Mouse (Mus musculus): ENCODE data around the gene Brd2. TPM values are rescaled to one million over a fixed set of nuclear protein-coding genes. Genes with fewer than 3 reads are reported as not detected.

The Brd2 gene
- polyA plus RNA-seq, 1 experiment from 2014 or later: 106 TPM

GRCm38 (mm10) chr17:34120180-34120723, 2.2 kb downstream of the Brd2 start:
- ATAC-seq (ENCODE audit: borderline replicate concordance, extremely low read depth, low FRiP score, low TSS enrichment): peak; percentile 36
- Histone ChIP-seq H3K27ac (peak overlapping the region; percentile 100), H3K9ac (peak overlapping the region; percentile 94), H3K36me3 (peaks cover 30% of the 10 kb centered on the region), H3K4me2 (peak overlapping the region; percentile 82), H3K9me3 (no peaks in the 10 kb centered on the region), H3K27me3 (no peaks in the 10 kb centered on the region), H3K4me3 (peak overlapping the region; percentile 75), H3K4me1 (peaks cover 34% of the 10 kb centered on the region)
- WGBS: 0% methylated on average over 26 of the region's 42 CpGs

GRCm38 (mm10) chr17:34119249-34120179, 2.9 kb downstream of the Brd2 start, which contains the start of gene H2-DMa:
Gene H2-DMa (plus strand): TSS chr17:34119541.
- peak within 1 kb of the TSS; percentile 94 for H3K9ac ChIP-seq
- WGBS: under 1% methylated on average over 96 of the region's 96 CpGs
- peak; percentile 74 for ATAC-seq (ENCODE audit: borderline replicate concordance, extremely low read depth, low FRiP score, low TSS enrichment)
- H3K4me3 ChIP-seq: peak within 1 kb of the TSS; percentile 75
- H3K27ac ChIP-seq: peak within 1 kb of the TSS; percentile 100
- no peaks in the 10 kb centered on the region for H3K9me3 ChIP-seq
- H3K27me3 ChIP-seq: no peaks in the 10 kb centered on the region
- H3K4me1 ChIP-seq: peaks cover 29% of the 10 kb centered on the region
- peak within 1 kb of the TSS; percentile 82 for H3K4me2 ChIP-seq
- peaks cover 37% of the 10 kb centered on the region for H3K36me3 ChIP-seq

- Histone ChIP-seq H3K9ac (peak overlapping the region; percentile 83), H3K27me3 (no peaks in the 10 kb centered on the region), H3K36me3 (peaks cover 44% of the 10 kb centered on the region), H3K9me3 (no peaks in the 10 kb centered on the region), H3K27ac (peak overlapping the region; percentile 77), H3K4me2 (peak overlapping the region; percentile 82), H3K4me1 (peaks cover 24% of the 10 kb centered on the region), H3K4me3 (peak overlapping the region; percentile 75)
- ATAC-seq (ENCODE audit: borderline replicate concordance, extremely low read depth, low FRiP score, low TSS enrichment): no peak
- WGBS: under 1% methylated on average over 38 of the region's 38 CpGs
These were observed 3.6 kb downstream of the Brd2 start for GRCm38 (mm10) chr17:34118873-34119248.

- Histone ChIP-seq H3K4me3 (peak overlapping the region; percentile 75), H3K27me3 (no peaks in the 10 kb centered on the region), H3K4me2 (peak overlapping the region; percentile 82), H3K9me3 (no peaks in the 10 kb centered on the region), H3K36me3 (peaks cover 50% of the 10 kb centered on the region), H3K27ac (peak overlapping the region; percentile 77), H3K4me1 (peaks cover 19% of the 10 kb centered on the region), H3K9ac (peak overlapping the region; percentile 83)
- ATAC-seq (ENCODE audit: borderline replicate concordance, extremely low read depth, low FRiP score, low TSS enrichment): no peak
- under 1% methylated on average over 66 of the region's 67 CpGs for WGBS
These were observed 4.1 kb downstream of the Brd2 start for GRCm38 (mm10) chr17:34118113-34118872.

GRCm38 (mm10) chr17:34117421-34118112, 4.9 kb downstream of the Brd2 start:
- no peak for ATAC-seq (ENCODE audit: borderline replicate concordance, extremely low read depth, low FRiP score, low TSS enrichment)
- Histone ChIP-seq H3K27me3 (no peaks in the 10 kb centered on the region), H3K9me3 (no peaks in the 10 kb centered on the region), H3K4me2 (peak overlapping the region; percentile 82), H3K4me1 (peaks cover 19% of the 10 kb centered on the region), H3K9ac (peak overlapping the region; percentile 83), H3K4me3 (peak overlapping the region; percentile 75), H3K27ac (peak overlapping the region; percentile 77; the same call in 1 of the 2 replicates), H3K36me3 (peaks cover 57% of the 10 kb centered on the region)
- WGBS: 0% methylated on average over 5 of the region's 5 CpGs

- Histone ChIP-seq H3K36me3 (peaks cover 64% of the 10 kb centered on the region), H3K4me2 (peak overlapping the region; percentile 82), H3K27ac (no peak overlapping the region), H3K4me3 (peak overlapping the region; percentile 75), H3K27me3 (no peaks in the 10 kb centered on the region), H3K9me3 (no peaks in the 10 kb centered on the region), H3K9ac (peak overlapping the region; percentile 83), H3K4me1 (peaks cover 19% of the 10 kb centered on the region)
- WGBS: 18% methylated on average over 7 of the region's 7 CpGs
- no peak for ATAC-seq (ENCODE audit: borderline replicate concordance, extremely low read depth, low FRiP score, low TSS enrichment)
These were observed 5.6 kb downstream of the Brd2 start for GRCm38 (mm10) chr17:34116736-34117370.

- H3K9ac ChIP-seq: no peak overlapping the region
- no peak for ATAC-seq (ENCODE audit: borderline replicate concordance, extremely low read depth, low FRiP score, low TSS enrichment)
- no peak overlapping the region for H3K27ac ChIP-seq
- H3K4me1 ChIP-seq: peaks cover 21% of the 10 kb centered on the region
- 89% methylated on average over 7 of the region's 7 CpGs for WGBS
- no peak overlapping the region for H3K4me2 ChIP-seq
- no peaks in the 10 kb centered on the region for H3K27me3 ChIP-seq
- no peaks in the 10 kb centered on the region for H3K9me3 ChIP-seq
- H3K4me3 ChIP-seq: no peak overlapping the region
- H3K36me3 ChIP-seq: peaks cover 91% of the 10 kb centered on the region
These were observed 8.3 kb downstream of the Brd2 start for GRCm38 (mm10) chr17:34114114-34114513.

GRCm38 (mm10) chr17:34110309-34110708, 12.1 kb downstream of the Brd2 start:
- peak overlapping the region; percentile 50; the same call in 1 of the 2 replicates for H3K27ac ChIP-seq
- H3K27me3 ChIP-seq: no peaks in the 10 kb centered on the region
- H3K9ac ChIP-seq: no peak overlapping the region
- peaks cover 4% of the 10 kb centered on the region for H3K4me1 ChIP-seq
- H3K4me3 ChIP-seq: no peak overlapping the region
- ATAC-seq (ENCODE audit: borderline replicate concordance, extremely low read depth, low FRiP score, low TSS enrichment): no peak
- peaks cover 65% of the 10 kb centered on the region for H3K36me3 ChIP-seq
- 48% methylated on average over 8 of the region's 8 CpGs for WGBS
- H3K4me2 ChIP-seq: no peak overlapping the region
- no peaks in the 10 kb centered on the region for H3K9me3 ChIP-seq

- peak; percentile 52 for ATAC-seq (ENCODE audit: borderline replicate concordance, extremely low read depth, low FRiP score, low TSS enrichment)
- WGBS: 52% methylated on average over 3 of the region's 3 CpGs
- peak overlapping the region; percentile 50; the same call in 1 of the 2 replicates for H3K27ac ChIP-seq
- peaks cover 2% of the 10 kb centered on the region; the same call in 1 of the 2 replicates for H3K4me1 ChIP-seq
- H3K4me2 ChIP-seq: no peak overlapping the region
- no peak overlapping the region for H3K4me3 ChIP-seq
- no peaks in the 10 kb centered on the region for H3K27me3 ChIP-seq
- H3K36me3 ChIP-seq: peaks cover 60% of the 10 kb centered on the region
- no peaks in the 10 kb centered on the region for H3K9me3 ChIP-seq
- H3K9ac ChIP-seq: no peak overlapping the region
These were observed 12.6 kb downstream of the Brd2 start for GRCm38 (mm10) chr17:34109806-34110195.

- peaks cover 54% of the 10 kb centered on the region for H3K36me3 ChIP-seq
- no peak for ATAC-seq (ENCODE audit: borderline replicate concordance, extremely low read depth, low FRiP score, low TSS enrichment)
- peak overlapping the region; percentile 50; the same call in 1 of the 2 replicates for H3K27ac ChIP-seq
These were observed 13.2 kb downstream of the Brd2 start for GRCm38 (mm10) chr17:34109038-34109805.

More at GRCm38 (mm10) chr17:34109038-34109805, 13.2 kb downstream of the Brd2 start:
- H3K27me3 ChIP-seq: no peaks in the 10 kb centered on the region
- WGBS: 76% methylated on average over 14 of the region's 14 CpGs
- peaks cover 2% of the 10 kb centered on the region; the same call in 1 of the 2 replicates for H3K4me1 ChIP-seq
- no peak overlapping the region for H3K4me3 ChIP-seq
- no peaks in the 10 kb centered on the region for H3K9me3 ChIP-seq
- H3K4me2 ChIP-seq: no peak overlapping the region
- no peak overlapping the region for H3K9ac ChIP-seq

Data from lung, embryonic 15.5 days (tissue).